Mouse (Mus musculus) brain, embryonic 14.5 days (tissue): ENCODE results near the gene 1190007I07Rik.

Source experiments
- CTCF ChIP-seq: fragments of 200-500 bp; IDR thresholded peaks from 2 replicates; pipeline ENCODE4 v1.5.1; 2012; ENCODE audit warnings: inconsistent platforms, mild to moderate bottlenecking, moderate library complexity, borderline replicate concordance; ENCODE audit not compliant: insufficient read depth, insufficient read length; ENCODE audit errors: extremely low read depth
- POLR2A ChIP-seq: fragments of 200-500 bp; IDR thresholded peaks from 2 replicates; pipeline ENCODE4 v1.6.1; 2012; ENCODE audit warnings: mild to moderate bottlenecking, inconsistent platforms, borderline replicate concordance; ENCODE audit not compliant: poor library complexity, insufficient read depth, insufficient read length, severe bottlenecking; ENCODE audit errors: extremely low read depth

GRCm38 (mm10) chr10:82661820-82662219 lies 38.8 kb upstream of the 1190007I07Rik start:
- TF ChIP-seq CTCF (no peak), POLR2A (no peak)
